Mouse (Mus musculus): ENCODE results near the gene Ccdc134. TPM values are rescaled to one million over a fixed set of nuclear protein-coding genes. Genes with fewer than 3 reads are reported as not detected.
A peak's percentile ranks its signal among the peaks of the same experiment; 100 is the strongest.

Gene Ccdc134
- polyA plus RNA-seq, 1 experiment, result 16.5 TPM

DNA sequence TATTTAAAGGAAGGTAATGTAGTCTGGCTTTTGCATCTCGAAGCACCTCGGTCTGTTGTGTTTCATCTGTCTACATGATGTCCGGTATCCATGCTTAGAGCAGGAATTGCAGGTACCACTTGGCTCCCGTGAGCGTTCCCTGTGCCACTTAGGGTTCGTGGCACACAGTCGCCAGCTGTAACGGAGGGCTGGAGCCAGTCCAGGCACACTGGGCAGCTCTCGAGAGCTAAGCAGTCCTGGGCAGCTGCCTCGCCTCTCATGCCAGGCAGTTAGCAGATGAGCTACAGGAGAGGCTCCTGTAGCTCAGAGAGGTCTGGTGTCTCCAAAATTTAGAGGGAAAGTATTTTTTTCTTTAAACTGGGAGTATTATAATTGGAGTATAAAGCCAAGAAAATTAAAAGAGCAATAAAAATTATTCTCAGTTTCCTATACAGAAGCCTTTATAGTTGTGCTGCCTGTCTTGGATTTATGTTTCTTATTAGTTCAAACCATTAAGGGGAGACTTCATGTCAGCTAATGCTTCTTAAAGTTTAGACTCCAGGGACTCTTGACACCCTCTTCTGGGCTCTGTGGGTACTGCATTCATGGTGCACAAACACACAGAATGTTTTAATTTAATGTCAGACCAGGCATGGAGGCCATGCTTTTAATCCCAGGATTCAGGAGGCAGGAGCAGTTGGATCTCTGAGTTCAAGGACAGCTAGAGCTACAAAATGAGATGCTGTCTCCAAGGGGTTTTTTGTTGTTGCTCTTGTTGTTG is 60.9 kb downstream of the Ccdc134 start:
- Histone ChIP-seq H3K4me3 (ENCODE audit: insufficient read depth, low read length) (no peak overlapping the region), H3K4me1 (ENCODE audit: control insufficient read depth, insufficient read depth, low read length) (no peaks in the 10 kb centered on the region), H3K27ac (ENCODE audit: insufficient read depth, low read length) (no peak overlapping the region)
- peak; percentile 28; the same call in 1 of the 2 replicates for TF ChIP-seq CTCF (IDR thresholded peaks at IDR 0.05; ENCODE audit: extremely low read depth, insufficient read depth, low read length)
- no peak for TF ChIP-seq POLR2A (IDR thresholded peaks at IDR 0.05; ENCODE audit: extremely low read depth, insufficient read depth, low read length)

Other genes with a start within 250 kb of the Ccdc134 start
- gene Polr3h, start 201.7 kb upstream of the Ccdc134 start, polyA plus RNA-seq (2012; rRNA removed), result 61.5 and 63.0 TPM in 2 replicates
- 111 and 115 TPM in 2 replicates for gene Csdc2, start 191.2 kb upstream of the Ccdc134 start, polyA plus RNA-seq (2012; rRNA removed)
- 294 and 300 TPM in 2 replicates for gene Pmm1, start 167.0 kb upstream of the Ccdc134 start, polyA plus RNA-seq (2012; rRNA removed)
- gene 1700029P11Rik, start 147.4 kb upstream of the Ccdc134 start, polyA plus RNA-seq (2012; rRNA removed), result not detected in 2 replicates
- 23.5 and 27.4 TPM in 2 replicates for gene Xrcc6, start 140.1 kb upstream of the Ccdc134 start, polyA plus RNA-seq (2012; rRNA removed)
- 126 and 134 TPM in 2 replicates for gene Desi1, start 94.1 kb upstream of the Ccdc134 start, polyA plus RNA-seq (2012; rRNA removed)
- gene Snu13, start 80.3 kb upstream of the Ccdc134 start, polyA plus RNA-seq (2012; rRNA removed), result 133 and 137 TPM in 2 replicates
- not detected in 2 replicates for gene 4930407I10Rik, start 68.8 kb upstream of the Ccdc134 start, polyA plus RNA-seq (2012; rRNA removed)
- gene Mei1, start 57.9 kb upstream of the Ccdc134 start, polyA plus RNA-seq (2012; rRNA removed), result 6.1 and 7.9 TPM in 2 replicates
- 138 and 166 TPM in 2 replicates for gene Srebf2, start 19.3 kb downstream of the Ccdc134 start, polyA plus RNA-seq (2012; rRNA removed)
- gene Shisa8, start 84.9 kb downstream of the Ccdc134 start, polyA plus RNA-seq (2012; rRNA removed), result 5.3 and 6.7 TPM in 2 replicates
- 0.48 and 0.76 TPM in 2 replicates for gene Tnfrsf13c, start 96.4 kb downstream of the Ccdc134 start, polyA plus RNA-seq (2012; rRNA removed)
- gene Cenpm, start 116.8 kb downstream of the Ccdc134 start, polyA plus RNA-seq (2012; rRNA removed), result 6.7 and 7.0 TPM in 2 replicates
- 155 TPM in 2 replicates for gene 1500009C09Rik, start 124.5 kb downstream of the Ccdc134 start, polyA plus RNA-seq (2012; rRNA removed)
- 367 and 405 TPM in 2 replicates for gene Sept3, start 147.0 kb downstream of the Ccdc134 start, polyA plus RNA-seq (2012; rRNA removed)
- 0.13 TPM in 1 of 2 replicates, not detected in the other for gene Wbp2nl, start 171.0 kb downstream of the Ccdc134 start, polyA plus RNA-seq (2012; rRNA removed)
- gene Naga, start 211.0 kb downstream of the Ccdc134 start, polyA plus RNA-seq (2012; rRNA removed), result 52.8 and 54.8 TPM in 2 replicates
- 0.49 and 0.52 TPM in 2 replicates for gene Pheta2, start 211.0 kb downstream of the Ccdc134 start, polyA plus RNA-seq (2012; rRNA removed)
- 279 and 280 TPM in 2 replicates for gene Smdt1, start 211.0 kb downstream of the Ccdc134 start, polyA plus RNA-seq (2012; rRNA removed)
- gene Ndufa6, start 226.4 kb downstream of the Ccdc134 start, polyA plus RNA-seq (2012; rRNA removed), result 461 and 466 TPM in 2 replicates

Measured in cortical plate, adult 2 months (tissue).